Mouse (Mus musculus) myocyte (in vitro differentiated cells): ENCODE data around the gene Rbm5. TPM values are rescaled to one million over a fixed set of nuclear protein-coding genes. Genes with fewer than 3 reads are reported as not detected.

Source experiments
- H3K27me3 ChIP-seq: one replicate; pipeline ENCODE4 v1.6.1; 2011; ENCODE audit not compliant: control insufficient read depth, insufficient read depth, insufficient read length
- H3K36me3 ChIP-seq: one replicate; pipeline ENCODE4 v1.6.1; 2011; ENCODE audit not compliant: control insufficient read depth, insufficient read depth
- H3K4me2 ChIP-seq: one replicate; pipeline ENCODE4 v1.6.1; 2011; ENCODE audit warnings: low read depth, control low read depth
- H3K4me3 ChIP-seq: one replicate; pipeline ENCODE4 v1.5.1; 2011; ENCODE audit warnings: mild to moderate bottlenecking, control low read depth, moderate library complexity
- H3K79me2 ChIP-seq: one replicate; pipeline ENCODE4 v1.6.1; 2011; ENCODE audit not compliant: control insufficient read depth, insufficient read depth
- H3ac ChIP-seq: one replicate; pipeline ENCODE4 v1.6.1; 2011; ENCODE audit not compliant: control insufficient read depth, insufficient read length
- CEBPB ChIP-seq: IDR thresholded peaks from 2 replicates; pipeline ENCODE4 v1.6.1; 2011; ENCODE audit warnings: mild to moderate bottlenecking, moderate library complexity; ENCODE audit not compliant: poor library complexity, insufficient read depth, severe bottlenecking
- E2F4 ChIP-seq: IDR thresholded peaks from one replicate; pipeline ENCODE4 v1.6.1; 2011; ENCODE audit warnings: mild to moderate bottlenecking, control low read depth, moderate library complexity; ENCODE audit not compliant: insufficient read depth
- MAX ChIP-seq: IDR thresholded peaks from one replicate; pipeline ENCODE4 v1.6.1; 2011; ENCODE audit warnings: low read depth, mild to moderate bottlenecking, control low read depth
- MYOD1 ChIP-seq, 3 experiments: IDR thresholded peaks; one replicate each; pipeline ENCODE4 v1.6.1; 2011; ENCODE audit warnings: control low read depth in 2 of 3, low read depth in 2 of 3, mild to moderate bottlenecking in 2 of 3, moderate library complexity in 1 of 3; ENCODE audit not compliant: insufficient read length in 2 of 3, control insufficient read depth in 1 of 3
- MYOG ChIP-seq, 3 experiments: IDR thresholded peaks; one replicate each; pipeline ENCODE4 v1.6.1; 2011; ENCODE audit warnings: control low read depth in 2 of 3, low read depth in 2 of 3, mild to moderate bottlenecking in 2 of 3; ENCODE audit not compliant: insufficient read length in 2 of 3, control insufficient read depth in 1 of 3, insufficient read depth in 1 of 3
- POLR2A ChIP-seq: IDR thresholded peaks from one replicate; pipeline ENCODE4 v1.6.1; 2011; ENCODE audit warnings: low read depth, mild to moderate bottlenecking, control low read depth, moderate library complexity; ENCODE audit not compliant: insufficient read length
- POLR2AphosphoS2 ChIP-seq: IDR thresholded peaks from one replicate; pipeline ENCODE4 v1.6.1; 2011; ENCODE audit warnings: low read depth, control low read depth; ENCODE audit not compliant: insufficient read length
- REST ChIP-seq: IDR thresholded peaks from one replicate; pipeline ENCODE4 v1.6.1; 2011; ENCODE audit warnings: mild to moderate bottlenecking, control low read depth, moderate library complexity; ENCODE audit not compliant: insufficient read depth, insufficient read length
- SRF ChIP-seq: IDR thresholded peaks from one replicate; pipeline ENCODE4 v1.6.1; 2011; ENCODE audit warnings: low read depth; ENCODE audit not compliant: control insufficient read depth, insufficient read length
- TCF12 ChIP-seq: IDR thresholded peaks from one replicate; pipeline ENCODE4 v1.6.1; 2011; ENCODE audit warnings: mild to moderate bottlenecking, control low read depth; ENCODE audit not compliant: poor library complexity, insufficient read depth, severe bottlenecking
- TCF3 ChIP-seq: IDR thresholded peaks from one replicate; pipeline ENCODE4 v1.6.1; 2011; ENCODE audit warnings: low read depth, control low read depth; ENCODE audit not compliant: insufficient read length
- USF1 ChIP-seq: IDR thresholded peaks from one replicate; pipeline ENCODE4 v1.6.1; 2011; ENCODE audit warnings: low read depth, mild to moderate bottlenecking, control low read depth, moderate library complexity
- polyA plus RNA-seq: library from polyadenylated mRNA; unstranded; fragments of >200 nt; fragmentation: generic; extraction: Trizol; gene quantifications from one replicate; pipeline ENCODE4 v1.2.1, GENCODE M21; 2012; ENCODE audit warnings: missing spikeins

Gene Rbm5
- polyA plus RNA-seq, 1 experiment, result 37.6 TPM

DNA sequence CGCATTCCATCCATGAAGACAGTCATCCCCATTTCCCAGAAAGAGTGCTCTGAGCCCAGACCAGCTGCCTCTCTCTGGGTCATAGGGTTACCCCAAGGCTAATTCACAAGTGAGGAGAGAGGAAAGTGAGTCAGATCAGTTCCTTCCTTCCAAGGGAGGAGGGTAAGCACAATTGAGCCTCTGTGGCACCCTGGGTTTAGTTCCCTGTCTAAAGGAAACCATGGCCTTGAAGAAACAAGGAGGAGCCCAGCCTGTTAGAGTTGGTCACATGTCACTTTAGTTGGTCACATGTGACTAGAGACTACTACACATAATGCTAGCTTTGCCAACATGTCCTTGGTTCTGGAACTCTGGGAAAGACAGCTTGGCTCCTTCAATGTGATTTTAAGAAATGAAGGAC lies 46.0 kb downstream of the Rbm5 start:
- H3K4me2 ChIP-seq, result no peak overlapping the region
- TF ChIP-seq MAX (no peak), POLR2A (no peak), SRF (no peak), USF1 (no peak)
- no peak overlapping the region for H3K4me3 ChIP-seq

DNA sequence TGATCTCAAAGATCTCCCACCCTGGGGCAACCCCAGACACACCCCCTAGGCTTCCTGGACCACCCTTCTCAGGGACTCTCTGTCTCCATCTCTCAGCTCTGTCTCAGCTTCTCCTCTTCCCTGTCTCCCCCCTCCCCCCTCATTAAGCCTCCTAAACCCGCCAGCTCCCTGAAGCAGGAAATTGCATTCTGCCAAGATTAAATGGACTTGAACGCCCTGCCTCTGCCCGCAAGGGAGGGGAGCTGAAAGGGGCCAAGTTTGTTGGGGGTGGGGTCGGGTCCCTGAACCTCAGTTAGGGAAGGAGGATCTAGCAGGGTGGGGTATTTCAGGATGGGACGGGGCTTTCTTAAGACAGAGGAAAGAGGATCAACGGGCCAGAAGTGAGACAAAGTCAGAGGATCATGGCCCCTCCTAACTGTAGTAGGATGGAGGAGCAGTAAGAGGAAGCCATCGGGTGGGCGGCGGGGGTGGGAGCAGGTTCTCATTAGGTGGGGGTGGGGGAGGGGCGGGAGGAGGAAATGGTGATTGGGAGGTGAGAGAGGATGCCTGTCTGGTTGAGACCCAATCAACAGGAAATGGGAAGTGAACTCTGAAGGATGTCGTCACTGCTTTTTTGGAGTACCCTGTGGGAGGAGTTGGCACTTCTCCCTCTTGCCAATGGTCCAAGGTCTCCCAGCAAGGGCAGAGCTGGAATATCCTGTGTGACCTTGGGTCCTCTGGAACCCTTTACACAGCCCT lies 46.8 kb downstream of the Rbm5 start:
- Histone ChIP-seq H3ac (no peak overlapping the region), H3K4me2 (no peak overlapping the region), H3K36me3 (no peaks in the 10 kb centered on the region), H3K27me3 (peaks cover 6% of the 10 kb centered on the region), H3K4me3 (no peak overlapping the region), H3K79me2 (no peaks in the 10 kb centered on the region)
- TF ChIP-seq MYOG (IDR thresholded peaks at IDR 0.05; ENCODE audit: control insufficient read depth in 1 of 3, insufficient read depth in 1 of 3, insufficient read length in 2 of 3, low read depth in 2 of 3) (no peak), REST (no peak), TCF3 (no peak), CEBPB (no peak), E2F4 (no peak), MYOD1 (IDR thresholded peaks at IDR 0.05; ENCODE audit: control insufficient read depth in 1 of 3, insufficient read length in 2 of 3, low read depth in 2 of 3) (no peak), POLR2A (no peak), SRF (no peak), POLR2AphosphoS2 (no peak), MAX (no peak), USF1 (no peak), TCF12 (no peak)

More for the DNA sequence above, 46.0 kb downstream of the Rbm5 start:
- Histone ChIP-seq H3ac (no peak overlapping the region), H3K79me2 (no peaks in the 10 kb centered on the region), H3K27me3 (no peaks in the 10 kb centered on the region), H3K36me3 (no peaks in the 10 kb centered on the region)

DNA sequence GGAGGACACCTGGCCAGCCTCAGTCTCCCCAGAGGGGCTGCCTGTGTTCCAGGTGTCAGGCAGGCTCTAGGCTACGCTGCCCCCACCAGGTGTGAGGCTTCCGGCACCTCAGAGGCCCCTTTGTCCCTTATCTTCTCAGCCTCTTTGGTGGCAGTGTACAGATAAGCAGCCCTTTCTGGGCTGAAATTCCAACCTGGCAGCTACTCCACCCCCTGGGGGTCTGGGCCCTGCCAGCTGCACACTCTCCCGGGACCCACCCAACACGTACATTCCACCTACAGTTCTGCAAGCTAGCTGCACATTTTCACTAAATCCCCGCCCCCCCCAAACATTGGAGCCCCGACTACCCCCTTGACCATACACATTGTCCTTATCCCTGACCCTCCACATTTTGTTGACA lies 47.5 kb downstream of the Rbm5 start:
- H3K4me2 ChIP-seq, result no peak overlapping the region
- no peak overlapping the region for H3K4me3 ChIP-seq
- H3ac ChIP-seq, result no peak overlapping the region
- H3K27me3 ChIP-seq, result peaks cover 8% of the 10 kb centered on the region
- no peaks in the 10 kb centered on the region for H3K36me3 ChIP-seq
- TF ChIP-seq SRF, result no peak
- no peak for TF ChIP-seq CEBPB
- no peak for TF ChIP-seq POLR2AphosphoS2
- no peak for TF ChIP-seq POLR2A
- TF ChIP-seq USF1, result no peak
- no peak for TF ChIP-seq REST
- no peak for TF ChIP-seq E2F4
- TF ChIP-seq MYOG (IDR thresholded peaks at IDR 0.05; ENCODE audit: control insufficient read depth in 1 of 3, insufficient read depth in 1 of 3, insufficient read length in 2 of 3, low read depth in 2 of 3), result no peak
- no peaks in the 10 kb centered on the region for H3K79me2 ChIP-seq

DNA sequence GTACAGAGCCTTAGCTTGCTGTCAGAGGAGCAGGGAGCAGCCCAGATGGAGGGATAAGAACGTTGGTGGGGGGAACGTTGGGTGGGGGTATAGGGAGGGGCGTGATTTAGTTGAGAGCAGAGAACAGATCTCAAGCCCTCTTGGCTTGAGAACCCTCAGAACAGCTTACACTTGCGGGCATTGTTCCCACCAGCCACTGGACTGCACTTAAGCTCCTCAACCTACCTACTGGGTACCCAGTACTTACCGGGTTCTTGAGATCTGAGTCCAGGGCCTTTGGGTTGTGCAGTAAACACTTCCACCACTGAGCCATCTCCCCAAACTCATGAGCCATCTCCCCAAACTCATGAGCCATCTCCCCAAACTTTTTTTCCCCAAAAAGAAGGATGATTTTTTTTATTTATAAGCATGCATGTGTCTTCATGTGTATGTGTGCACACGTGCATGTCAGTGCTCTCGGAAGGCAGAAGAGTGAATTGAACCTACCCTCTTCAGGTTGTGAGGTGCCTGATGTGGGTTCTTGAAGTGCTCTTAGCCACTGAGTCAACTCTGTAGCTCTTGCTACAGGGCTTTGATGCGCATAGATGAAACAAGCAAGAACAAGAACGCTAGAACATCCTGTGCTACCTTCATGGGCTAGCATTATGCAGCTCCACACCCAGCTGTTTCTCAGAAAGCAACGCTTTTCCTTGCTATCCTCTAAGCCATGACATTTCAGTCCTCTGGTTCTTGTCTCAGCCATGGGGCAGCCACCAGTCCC lies 51.8 kb downstream of the Rbm5 start:
- Histone ChIP-seq H3K27me3 (peaks cover 20% of the 10 kb centered on the region), H3K4me2 (no peak overlapping the region), H3ac (no peak overlapping the region), H3K79me2 (no peaks in the 10 kb centered on the region), H3K36me3 (no peaks in the 10 kb centered on the region), H3K4me3 (no peak overlapping the region)
- no peak for TF ChIP-seq SRF
- no peak for TF ChIP-seq E2F4
- no peak for TF ChIP-seq USF1
- TF ChIP-seq REST, result no peak
- no peak for TF ChIP-seq CEBPB
- TF ChIP-seq POLR2A, result no peak
- TF ChIP-seq MYOD1 (IDR thresholded peaks at IDR 0.05; ENCODE audit: control insufficient read depth in 1 of 3, insufficient read length in 2 of 3, low read depth in 2 of 3), result no peak
- no peak for TF ChIP-seq TCF3
- TF ChIP-seq POLR2AphosphoS2, result no peak
- no peak for TF ChIP-seq MAX
- TF ChIP-seq MYOG (IDR thresholded peaks at IDR 0.05; ENCODE audit: control insufficient read depth in 1 of 3, insufficient read depth in 1 of 3, insufficient read length in 2 of 3, low read depth in 2 of 3), result no peak
- no peak for TF ChIP-seq TCF12

DNA sequence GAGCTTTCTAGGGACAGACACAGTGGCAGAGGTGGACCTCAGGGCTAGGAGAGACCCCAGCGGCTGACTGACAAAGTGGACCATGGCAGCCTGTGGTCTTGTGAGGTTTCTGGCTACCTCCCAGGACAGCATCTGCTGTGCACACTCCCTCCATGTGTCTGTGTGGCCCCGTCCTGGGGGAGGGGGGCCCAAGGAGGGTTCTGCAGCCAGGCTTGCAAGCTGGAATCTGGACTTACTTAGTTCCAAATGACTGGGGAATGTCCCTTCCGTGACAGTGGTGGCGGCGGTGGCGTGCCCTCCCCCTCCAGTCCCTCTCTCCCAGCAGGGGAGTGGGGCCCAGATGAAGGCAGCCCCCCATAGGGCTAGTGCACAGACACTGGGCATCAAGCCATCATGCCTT lies 53.8 kb downstream of the Rbm5 start:
- H3K36me3 ChIP-seq, result no peaks in the 10 kb centered on the region
- peaks cover 20% of the 10 kb centered on the region for H3K27me3 ChIP-seq
- no peak overlapping the region for H3K4me2 ChIP-seq
- TF ChIP-seq TCF3, result no peak
- no peak for TF ChIP-seq CEBPB
- no peak for TF ChIP-seq POLR2AphosphoS2
- no peak for TF ChIP-seq REST
- no peak for TF ChIP-seq USF1
- no peak for TF ChIP-seq MYOG (IDR thresholded peaks at IDR 0.05; ENCODE audit: control insufficient read depth in 1 of 3, insufficient read depth in 1 of 3, insufficient read length in 2 of 3, low read depth in 2 of 3)
- TF ChIP-seq E2F4, result no peak
- TF ChIP-seq MYOD1 (IDR thresholded peaks at IDR 0.05; ENCODE audit: control insufficient read depth in 1 of 3, insufficient read length in 2 of 3, low read depth in 2 of 3), result no peak
- TF ChIP-seq MAX, result no peak
- TF ChIP-seq POLR2A, result no peak
- no peak for TF ChIP-seq SRF
- no peak for TF ChIP-seq TCF12
- no peak overlapping the region for H3K4me3 ChIP-seq
- H3ac ChIP-seq, result no peak overlapping the region
- no peaks in the 10 kb centered on the region for H3K79me2 ChIP-seq
